Mouse (Mus musculus) cortical plate, adult 2 months (tissue): Measurements from ENCODE around the gene Mapk8ip3.

ENCODE experiments used
- CTCF ChIP-seq: fragments of 200-500 bp; IDR thresholded peaks from 2 replicates; pipeline ENCODE4 v1.5.1; 2011; ENCODE audit warnings: mild to moderate bottlenecking, control low read depth, low read length; ENCODE audit not compliant: insufficient read depth; ENCODE audit errors: extremely low read depth
- POLR2A ChIP-seq: fragments of 200-500 bp; IDR thresholded peaks from 2 replicates; pipeline ENCODE4 v1.6.1; 2011; ENCODE audit warnings: mild to moderate bottlenecking, low read length, control low read depth; ENCODE audit not compliant: insufficient read depth; ENCODE audit errors: extremely low read depth

DNA sequence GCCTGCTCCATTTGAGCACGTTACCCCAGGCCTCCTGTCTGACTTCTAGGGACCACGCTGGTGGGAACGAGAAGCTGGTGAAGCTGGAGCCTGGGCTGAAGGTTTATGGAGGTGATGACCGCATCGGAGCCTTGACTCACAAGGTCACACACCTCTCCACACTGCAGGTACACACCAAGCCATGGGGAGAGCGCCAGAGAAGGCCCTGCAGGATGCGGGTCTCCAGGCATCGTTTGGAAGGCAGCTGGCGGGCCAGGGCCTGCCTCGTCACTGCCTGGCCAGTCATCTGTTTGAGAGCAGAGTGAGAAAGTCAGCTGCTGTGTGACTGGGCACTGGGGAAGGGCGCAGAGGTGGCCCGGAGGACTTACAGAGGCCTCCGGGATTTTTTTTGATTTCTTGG lies 80.2 kb downstream of the Mapk8ip3 start:
- TF ChIP-seq CTCF (no peak), POLR2A (no peak)
